Mouse (Mus musculus): ENCODE measurements around the gene S1pr2. TPM values are rescaled to one million over a fixed set of nuclear protein-coding genes. Genes with fewer than 3 reads are reported as not detected.

Gene S1pr2
- polyA plus RNA-seq (2015; fragmentation: Nextera tagmentation; extraction: Ambion mirVana) = 42.4 and 46.4 TPM in 2 replicates

DNA sequence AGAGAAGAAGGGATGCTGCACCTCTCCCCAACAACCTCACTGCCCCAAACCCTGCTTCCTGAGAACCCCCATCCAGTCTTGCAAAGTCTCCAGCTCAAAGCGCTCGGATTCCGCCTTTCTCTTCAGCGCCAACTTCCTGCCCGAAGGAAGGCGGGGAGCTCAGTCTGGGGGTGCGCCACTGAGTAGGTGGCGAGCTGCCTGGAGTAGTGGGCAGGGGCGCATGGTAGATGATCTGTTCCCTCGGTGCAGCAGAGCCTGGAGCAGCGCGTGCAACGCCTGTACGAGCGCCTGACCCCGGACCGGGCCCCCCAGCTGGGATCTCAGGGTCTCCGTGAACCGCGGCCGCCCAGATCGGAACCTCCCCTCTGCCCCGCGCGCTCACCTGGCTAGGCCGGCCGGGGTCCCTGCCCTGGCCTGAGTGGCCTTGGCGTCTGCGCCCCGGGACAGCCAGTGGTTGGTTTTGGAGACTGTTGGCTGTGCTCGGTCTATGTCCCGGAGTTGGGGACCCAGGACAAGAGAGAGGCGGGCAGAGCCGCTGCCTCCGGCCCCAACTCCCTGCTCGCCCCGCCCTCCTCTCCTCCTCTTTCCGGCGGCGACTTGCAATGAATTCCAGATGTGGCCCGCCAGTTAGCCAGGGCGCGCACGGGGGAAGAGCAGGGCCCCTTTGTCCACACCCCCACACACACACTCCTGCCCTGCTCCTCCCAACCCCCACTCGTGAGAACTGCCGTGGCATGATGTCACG lies at the start of gene S1pr2:
Gene S1pr2, minus strand, starts transcription at position 566 of the 745 bp plus-strand sequence.

DNA sequence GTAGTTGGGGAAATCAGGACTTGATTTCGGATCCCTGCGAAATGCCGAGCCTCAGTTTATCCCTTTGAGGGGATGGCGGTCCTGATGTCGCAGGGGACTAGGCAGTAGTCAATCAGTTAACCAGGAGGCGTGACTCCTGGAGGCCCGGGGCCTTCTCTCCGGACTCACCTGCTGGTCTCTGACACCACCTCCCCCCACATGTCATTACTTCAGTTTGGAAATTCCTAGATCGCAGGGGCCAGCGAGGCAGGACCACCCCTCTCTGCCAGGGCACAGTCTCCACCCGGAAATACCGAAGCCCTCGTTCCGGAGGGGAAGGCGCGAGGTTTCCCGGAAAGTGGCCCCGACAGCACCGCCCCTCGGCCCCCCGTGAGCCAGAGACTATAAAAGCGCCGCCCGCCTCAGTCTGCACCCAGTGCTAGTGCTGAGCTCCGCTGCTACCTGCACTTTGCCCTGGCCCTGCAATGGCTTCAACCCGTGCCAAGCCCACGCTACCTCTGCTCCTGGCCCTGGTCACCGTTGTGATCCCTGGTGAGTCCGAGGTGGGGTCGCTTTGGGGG lies 39.1 kb upstream of the S1pr2 start, which contains the start of gene Icam1:
Gene Icam1, plus strand, starts transcription at position 415 of the 560 bp plus-strand sequence.

DNA sequence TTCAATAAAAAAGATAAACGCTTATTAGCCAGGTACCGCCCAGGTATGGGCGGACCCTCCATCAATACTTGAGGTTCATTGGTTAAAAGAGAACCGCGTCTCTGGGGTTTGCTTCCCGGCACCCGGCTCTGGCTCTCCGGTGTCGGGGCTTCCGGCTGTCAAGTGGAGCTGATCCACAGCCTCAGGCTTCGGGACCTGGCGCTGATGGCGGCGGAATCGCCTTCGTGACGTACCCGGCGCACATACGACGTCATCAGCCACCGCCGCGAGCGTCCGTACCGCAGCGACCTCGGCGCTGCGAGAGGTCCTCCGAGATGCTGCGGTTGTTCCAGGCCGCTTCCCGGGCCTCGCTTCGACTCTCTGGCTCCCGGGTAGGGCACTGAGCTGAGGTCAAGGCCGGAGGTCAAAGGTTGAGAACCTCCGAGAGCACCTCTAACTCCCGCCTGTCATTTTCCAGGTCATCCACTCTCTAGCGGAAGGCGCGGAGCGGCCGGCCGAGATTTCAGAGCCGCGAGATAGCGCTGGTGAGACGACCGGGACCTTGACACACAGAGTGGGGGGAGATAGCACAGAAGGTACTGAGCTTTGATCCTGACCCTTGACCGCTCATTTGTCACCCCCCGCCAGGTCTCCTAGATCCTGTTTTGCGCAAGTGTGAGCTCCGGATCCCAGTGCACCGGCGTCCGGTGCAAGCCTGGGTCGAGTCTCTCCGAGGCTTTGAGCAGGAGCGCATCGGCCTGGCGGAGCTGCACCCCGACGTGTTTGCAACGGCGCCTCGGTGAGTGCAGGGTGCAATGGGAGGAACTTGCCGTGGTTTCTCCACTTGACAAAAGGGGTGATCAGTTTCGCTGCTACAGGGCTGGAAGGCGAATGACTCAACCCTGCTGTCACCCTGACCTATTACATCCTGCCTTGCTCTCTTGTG lies 26.3 kb upstream of the S1pr2 start, which contains the start of gene Mrpl4:
Gene Mrpl4, plus strand, starts transcription at position 112 of the 925 bp plus-strand sequence.

DNA sequence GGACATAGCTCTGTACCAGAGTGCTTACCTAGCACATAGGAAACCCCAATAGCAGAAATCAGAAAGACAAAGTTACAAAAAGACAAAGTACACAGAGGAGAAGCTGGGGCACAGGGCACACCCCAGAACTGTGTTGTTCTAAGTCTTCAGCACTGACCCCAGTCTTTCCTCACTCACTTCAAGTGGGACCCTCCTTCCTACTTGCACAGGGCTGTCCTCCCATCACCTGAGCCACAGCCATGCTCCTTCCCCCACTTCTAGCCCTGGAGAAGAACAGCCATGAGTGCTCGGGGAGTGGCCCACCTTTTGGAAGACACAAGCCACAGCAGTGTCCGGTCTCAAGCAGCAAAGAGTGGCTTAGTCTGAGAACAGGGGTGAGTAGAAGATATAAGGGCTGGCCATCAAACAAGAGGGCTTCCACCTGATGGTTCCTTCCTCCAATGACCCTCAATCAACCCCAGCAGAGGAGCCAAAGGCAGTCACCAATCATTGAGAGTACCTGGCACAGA lies 17.1 kb downstream of the S1pr2 start, which contains the start of gene Dnmt1:
Gene Dnmt1, minus strand, starts transcription at position 459 of the 509 bp plus-strand sequence.

Small RNA genes lying within 50 kb of the gene (microRNA-seq; reads per million reads assigned to microRNA genes)
- not detected for gene Mir7081

Other genes starting within 250 kb of the S1pr2 start
- 5.4 and 6.0 TPM in 2 replicates for gene Olfm2, start 230.4 kb downstream of the S1pr2 start, polyA plus RNA-seq (2015; fragmentation: Nextera tagmentation; extraction: Ambion mirVana)
- 8.1 and 11.4 TPM in 2 replicates for gene Col5a3, start 161.7 kb downstream of the S1pr2 start, polyA plus RNA-seq (2015; fragmentation: Nextera tagmentation; extraction: Ambion mirVana)
- not detected in 2 replicates for gene Rdh8, start 158.3 kb downstream of the S1pr2 start, polyA plus RNA-seq (2015; fragmentation: Nextera tagmentation; extraction: Ambion mirVana)
- gene A230050P20Rik, start 108.1 kb downstream of the S1pr2 start, polyA plus RNA-seq (2015; fragmentation: Nextera tagmentation; extraction: Ambion mirVana) = 11.9 and 16.2 TPM in 2 replicates
- 9.4 and 11.5 TPM in 2 replicates for gene Angptl6, start 97.1 kb downstream of the S1pr2 start, polyA plus RNA-seq (2015; fragmentation: Nextera tagmentation; extraction: Ambion mirVana)
- 36.3 and 39.8 TPM in 2 replicates for gene Ppan, start 88.6 kb downstream of the S1pr2 start, polyA plus RNA-seq (2015; fragmentation: Nextera tagmentation; extraction: Ambion mirVana)
- 215 and 220 TPM in 2 replicates for gene Eif3g, start 78.2 kb downstream of the S1pr2 start, polyA plus RNA-seq (2015; fragmentation: Nextera tagmentation; extraction: Ambion mirVana)
- 19.8 and 22.3 TPM in 2 replicates for gene Dnmt1, start 16.9 kb downstream of the S1pr2 start, polyA plus RNA-seq (2015; fragmentation: Nextera tagmentation; extraction: Ambion mirVana)
- gene Mrpl4, start 26.0 kb upstream of the S1pr2 start, polyA plus RNA-seq (2015; fragmentation: Nextera tagmentation; extraction: Ambion mirVana) = 98.2 and 105 TPM in 2 replicates
- gene Icam1, start 39.2 kb upstream of the S1pr2 start, polyA plus RNA-seq (2015; fragmentation: Nextera tagmentation; extraction: Ambion mirVana) = 15.9 and 21.2 TPM in 2 replicates
- gene Icam4, start 52.6 kb upstream of the S1pr2 start, polyA plus RNA-seq (2015; fragmentation: Nextera tagmentation; extraction: Ambion mirVana) = 0.82 and 0.83 TPM in 2 replicates
- gene Icam5, start 55.3 kb upstream of the S1pr2 start, polyA plus RNA-seq (2015; fragmentation: Nextera tagmentation; extraction: Ambion mirVana) = 0.08 and 0.14 TPM in 2 replicates
- not detected in 2 replicates for gene Zglp1, start 90.3 kb upstream of the S1pr2 start, polyA plus RNA-seq (2015; fragmentation: Nextera tagmentation; extraction: Ambion mirVana)
- gene Gm49373, start 96.3 kb upstream of the S1pr2 start, polyA plus RNA-seq (2015; fragmentation: Nextera tagmentation; extraction: Ambion mirVana) = 0.19 and 0.22 TPM in 2 replicates
- gene Fdx1l, start 96.8 kb upstream of the S1pr2 start, polyA plus RNA-seq (2015; fragmentation: Nextera tagmentation; extraction: Ambion mirVana) = 45.2 and 48.2 TPM in 2 replicates
- 0.52 and 0.77 TPM in 2 replicates for gene Gm38431, start 115.2 kb upstream of the S1pr2 start, polyA plus RNA-seq (2015; fragmentation: Nextera tagmentation; extraction: Ambion mirVana)
- gene Raver1, start 115.2 kb upstream of the S1pr2 start, polyA plus RNA-seq (2015; fragmentation: Nextera tagmentation; extraction: Ambion mirVana) = 21.1 and 26.9 TPM in 2 replicates
- gene Tyk2, start 154.5 kb upstream of the S1pr2 start, polyA plus RNA-seq (2015; fragmentation: Nextera tagmentation; extraction: Ambion mirVana) = 9.0 and 9.8 TPM in 2 replicates
- gene Cdc37, start 173.2 kb upstream of the S1pr2 start, polyA plus RNA-seq (2015; fragmentation: Nextera tagmentation; extraction: Ambion mirVana) = 166 and 173 TPM in 2 replicates
- gene Pde4a, start 188.9 kb upstream of the S1pr2 start, polyA plus RNA-seq (2015; fragmentation: Nextera tagmentation; extraction: Ambion mirVana) = 3.7 and 4.5 TPM in 2 replicates

Measured in urinary bladder, postnatal 0 days (tissue).